ENCODE assay signal across 20 mouse cellular contexts in the genomic region with DNA sequence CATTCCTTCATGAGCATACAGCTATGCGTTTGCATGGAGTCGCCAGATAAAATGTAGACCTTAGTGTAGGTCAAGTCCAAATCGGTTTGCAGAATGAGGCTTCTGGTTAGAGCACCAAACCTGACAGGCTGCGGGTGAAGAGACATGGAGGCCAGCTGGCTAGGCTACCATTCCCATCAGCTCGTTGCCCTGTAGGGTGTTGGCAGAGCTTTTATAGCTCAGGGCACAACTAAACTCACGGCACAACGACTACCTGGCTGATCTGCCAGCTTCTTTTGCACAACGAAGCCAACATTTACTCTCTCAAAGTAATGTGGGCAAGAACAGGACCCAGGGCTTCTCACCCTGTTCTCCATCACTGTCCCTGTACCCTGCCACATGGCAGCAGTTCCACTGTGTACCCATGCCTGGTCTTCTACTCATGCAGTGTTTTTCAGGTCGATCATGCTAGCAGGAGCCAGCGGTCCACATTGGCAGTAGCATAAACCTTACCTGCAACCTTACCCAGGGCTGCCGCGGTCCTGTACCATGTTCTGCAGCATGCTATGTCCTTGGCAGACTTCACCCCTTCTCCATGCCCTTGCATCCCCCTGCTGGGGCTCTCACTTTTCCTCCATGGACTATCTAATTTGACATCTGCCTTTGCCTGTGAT.
DNase-seq lines count a peak whose midpoint lies in the region; ATAC-seq lines count a peak whose summit lies in the region.
"Had no signal": no experiment of that assay in that cellular context is flagged by ENCODE, and none has a peak within 500 bp of the region (broad histone marks: within the 10 kb centered on the region; RNA-seq: fewer than 3 reads in every experiment).

No protein-coding gene starts in this region.

- 0 out of 2 replicates have a peak, but pooled peaks have one; percentile 18 for ATAC-seq in embryonic facial prominence, embryonic 14.5 days (ENCODE audit: low read depth)
- ATAC-seq: activated CD4-positive, CD25-positive, alpha-beta regulatory T cell, adult 4 months; hindbrain, postnatal 0 days; Patski had no signal

- no peak overlapping the region for H3K27ac ChIP-seq in embryonic facial prominence, embryonic 14.5 days (replicated peaks; ENCODE audit: low read depth, low read length)
- no peak overlapping the region for H3K27ac ChIP-seq in heart, embryonic 10.5 days
- H3K27ac ChIP-seq: heart, embryonic 15.5 days; hindbrain, postnatal 0 days; liver, embryonic 15.5 days had no signal

- no peaks in the 10 kb centered on the region for H3K36me3 ChIP-seq in embryonic facial prominence, embryonic 14.5 days (ENCODE audit: control insufficient read depth, insufficient read depth, low read length)
- H3K36me3 ChIP-seq in heart, embryonic 10.5 days: no peaks in the 10 kb centered on the region
- H3K36me3 ChIP-seq: heart, embryonic 15.5 days; liver, embryonic 15.5 days had no signal

- no peaks in the 10 kb centered on the region for H3K4me1 ChIP-seq in embryonic facial prominence, embryonic 14.5 days (ENCODE audit: control insufficient read depth, insufficient read depth, low read length)
- H3K4me1 ChIP-seq in heart, embryonic 10.5 days: peaks cover 3% of the 10 kb centered on the region; the same call in 1 of the 2 replicates
- H3K4me1 ChIP-seq: heart, embryonic 15.5 days; liver, embryonic 15.5 days had no signal

- H3K9me3 ChIP-seq in embryonic facial prominence, embryonic 14.5 days (ENCODE audit: control insufficient read depth, low read length): peaks cover 7% of the 10 kb centered on the region; the same call in 1 of the 2 replicates
- H3K9me3 ChIP-seq in heart, embryonic 10.5 days: no peaks in the 10 kb centered on the region
- H3K9me3 ChIP-seq: heart, embryonic 15.5 days; liver, embryonic 15.5 days had no signal

- no peak overlapping the region for H3K4me3 ChIP-seq in embryonic facial prominence, embryonic 14.5 days (ENCODE audit: low read depth, low read length)
- no peak overlapping the region for H3K4me3 ChIP-seq in heart, embryonic 10.5 days
- H3K4me3 ChIP-seq: heart, embryonic 15.5 days; liver, embryonic 15.5 days had no signal

- H3K4me2 ChIP-seq in embryonic facial prominence, embryonic 14.5 days (ENCODE audit: low read depth, low read length): no peak overlapping the region
- H3K4me2 ChIP-seq: heart, embryonic 15.5 days; liver, embryonic 15.5 days; midbrain, embryonic 11.5 days had no signal

- WGBS in embryonic facial prominence, embryonic 14.5 days: 86% methylated on average over 12 of the region's 12 CpGs
- 91% methylated on average over 12 of the region's 12 CpGs for WGBS in heart, embryonic 10.5 days

- H3K27me3 ChIP-seq in embryonic facial prominence, embryonic 14.5 days (replicated peaks; ENCODE audit: control insufficient read depth, insufficient read depth, low read length): no peaks in the 10 kb centered on the region
- H3K27me3 ChIP-seq in heart, embryonic 10.5 days (ENCODE audit: insufficient read depth, poor library complexity, severe bottlenecking): no peaks in the 10 kb centered on the region
- H3K27me3 ChIP-seq: heart, embryonic 15.5 days; liver, embryonic 15.5 days; Patski had no signal

- H3K9ac ChIP-seq in embryonic facial prominence, embryonic 14.5 days (ENCODE audit: low read depth, low read length): no peak overlapping the region
- H3K9ac ChIP-seq: heart, embryonic 15.5 days; liver, embryonic 15.5 days had no signal

- DNase-seq in brain, adult 2 months (ENCODE audit: low read depth, low spot score): peak; percentile 41
- DNase-seq in cerebellum, adult 11-12 months: peak; percentile 9
- DNase-seq in cerebellum, postnatal 14 days: peak; percentile 73 to 85
- DNase-seq in embryonic facial prominence, embryonic 14.5 days (ENCODE audit: low spot score): no peak
- DNase-seq in spleen, adult 18-20 months: no peak
- DNase-seq in heart, embryonic 10.5 days (ENCODE audit: low spot score): no peak
- DNase-seq in MN1 (ENCODE audit: low spot score): no peak
- DNase-seq: adrenal gland, postnatal 14 days; gastrocnemius, postnatal 10 days; heart, adult 18-20 months; heart, postnatal 4 days; kidney, adult 18-20 months; kidney, postnatal 10 days; thymus, adult 18-20 months had no signal

Comparison
In these comparisons a context has a peak if more than half of its experiments do, and no peak if none do; other contexts are left out.
1. DNase-seq: peak in brain, adult 2 months (single experiment), cerebellum, adult 11-12 months (single experiment) and cerebellum, postnatal 14 days (2 of 2); none in embryonic facial prominence, embryonic 14.5 days (single experiment), spleen, adult 18-20 months (0 of 2), heart, embryonic 10.5 days (single experiment) and MN1 (single experiment).